Mouse (Mus musculus) hindbrain, embryonic 12.5 days (tissue): Measurements from ENCODE around the gene Slc45a2. TPM values are rescaled to one million over a fixed set of nuclear protein-coding genes. Genes with fewer than 3 reads are reported as not detected.

ENCODE experiments used
- ATAC-seq: fragments of 200-750 bp; cut with Nextera tagmentation; 2 replicates; pipeline ENCODE4 v1.8.0; 2017; ENCODE audit warnings: moderate TSS enrichment; ENCODE audit not compliant: low FRiP score
- H3K27ac ChIP-seq: fragments of 300-500 bp; sonication (generic); 2 replicates; pipeline ENCODE4 v1.5.1; 2016; ENCODE audit warnings: mild to moderate bottlenecking
- H3K27me3 ChIP-seq: fragments of 300-500 bp; sonication (generic); 2 replicates; pipeline ENCODE4 v1.6.1; 2016; ENCODE audit warnings: mild to moderate bottlenecking
- H3K36me3 ChIP-seq: fragments of 300-500 bp; sonication (generic); 2 replicates; pipeline ENCODE4 v1.6.1; 2016; ENCODE audit warnings: mild to moderate bottlenecking
- H3K4me1 ChIP-seq: fragments of 300-500 bp; sonication (generic); 2 replicates; pipeline ENCODE4 v1.6.1; 2016
- H3K4me2 ChIP-seq: fragments of 300-500 bp; sonication (generic); replicated peaks from 2 replicates; pipeline ENCODE4 v1.6.1; 2016; ENCODE audit warnings: mild to moderate bottlenecking
- H3K4me3 ChIP-seq: fragments of 300-500 bp; sonication (generic); 2 replicates; pipeline ENCODE4 v1.5.1; 2016; ENCODE audit warnings: mild to moderate bottlenecking
- H3K9ac ChIP-seq: fragments of 300-500 bp; sonication (generic); 2 replicates; pipeline ENCODE4 v1.6.1; 2016; ENCODE audit warnings: mild to moderate bottlenecking, moderate library complexity
- H3K9me3 ChIP-seq: fragments of 300-500 bp; sonication (generic); replicated peaks from 2 replicates; pipeline ENCODE4 v1.6.1; 2016; ENCODE audit warnings: mild to moderate bottlenecking
- WGBS: fragments of 180-500 bp; shearing (Covaris S2); methylation state at CpG from one replicate; pipeline ENCODE4 v1.1.7; 2016; 5-methylcytosine and 5-hydroxymethylcytosine counted together
- polyA plus RNA-seq: library from polyadenylated mRNA; unstranded; fragments of >200 nt; fragmentation: Nextera tagmentation; extraction: Ambion mirVana; gene quantifications from 2 replicates; pipeline ENCODE4 v1.2.1, GENCODE M21; 2016

Gene Slc45a2
- polyA plus RNA-seq, 1 experiment from 2014 or later: 0.34 TPM

- no peaks in the 10 kb centered on the region for H3K9me3 ChIP-seq
- H3K27me3 ChIP-seq: no peaks in the 10 kb centered on the region
- peaks cover 4% of the 10 kb centered on the region; the same call in 1 of the 2 replicates for H3K4me1 ChIP-seq
- WGBS: 60% methylated on average over 10 of the region's 10 CpGs
- H3K27ac ChIP-seq: no peak overlapping the region
- peak; percentile 52 for ATAC-seq
- H3K4me2 ChIP-seq: no peak overlapping the region
- no peak overlapping the region for H3K9ac ChIP-seq
- H3K4me3 ChIP-seq: no peak overlapping the region
- no peaks in the 10 kb centered on the region for H3K36me3 ChIP-seq
These were observed 53.3 kb downstream of the Slc45a2 start for GRCm38 (mm10) chr15:11053678-11054439.

GRCm38 (mm10) chr15:11054440-11055080 lies 54.0 kb downstream of the Slc45a2 start:
- WGBS: 75% methylated on average over 7 of the region's 7 CpGs
- H3K36me3 ChIP-seq: no peaks in the 10 kb centered on the region
- no peak overlapping the region for H3K4me2 ChIP-seq
- no peak overlapping the region for H3K4me3 ChIP-seq
- H3K27me3 ChIP-seq: no peaks in the 10 kb centered on the region
- peaks cover 4% of the 10 kb centered on the region; the same call in 1 of the 2 replicates for H3K4me1 ChIP-seq
- H3K27ac ChIP-seq: no peak overlapping the region
- no peaks in the 10 kb centered on the region for H3K9me3 ChIP-seq
- H3K9ac ChIP-seq: no peak overlapping the region
- no peak for ATAC-seq

GRCm38 (mm10) chr15:11062903-11063302 lies 62.4 kb downstream of the Slc45a2 start:
- no peaks in the 10 kb centered on the region for H3K27me3 ChIP-seq
- no peak overlapping the region for H3K27ac ChIP-seq
- no peak for ATAC-seq
- no peak overlapping the region for H3K9ac ChIP-seq
- peaks cover 29% of the 10 kb centered on the region for H3K4me1 ChIP-seq
- no peaks in the 10 kb centered on the region for H3K9me3 ChIP-seq
- H3K36me3 ChIP-seq: no peaks in the 10 kb centered on the region
- WGBS: 84% methylated on average over 1 of the region's 1 CpGs
- no peak overlapping the region for H3K4me3 ChIP-seq
- no peak overlapping the region for H3K4me2 ChIP-seq

GRCm38 (mm10) chr15:11064160-11064557 lies 63.6 kb downstream of the Slc45a2 start:
- no peak for ATAC-seq
- WGBS: 22% methylated on average over 2 of the region's 2 CpGs
- Histone ChIP-seq H3K27me3 (no peaks in the 10 kb centered on the region), H3K4me2 (peak overlapping the region; percentile 61), H3K36me3 (no peaks in the 10 kb centered on the region), H3K4me1 (peaks cover 29% of the 10 kb centered on the region), H3K9me3 (no peaks in the 10 kb centered on the region), H3K4me3 (peak overlapping the region; percentile 25; the same call in 1 of the 2 replicates), H3K27ac (0 out of 2 replicates have a peak overlapping the region, but pooled peaks have one; percentile 23), H3K9ac (no peak overlapping the region)

GRCm38 (mm10) chr15:11064558-11065411 lies 64.3 kb downstream of the Slc45a2 start, which contains the start of gene Adamts12:
Gene Adamts12 (plus strand): TSS chr15:11064790.
- no peaks in the 10 kb centered on the region for H3K9me3 ChIP-seq
- peak within 1 kb of the TSS; percentile 74 for H3K27ac ChIP-seq
- peak within 1 kb of the TSS; percentile 25 for H3K4me3 ChIP-seq
- peaks cover 29% of the 10 kb centered on the region for H3K4me1 ChIP-seq
- no peaks in the 10 kb centered on the region for H3K27me3 ChIP-seq
- H3K36me3 ChIP-seq: no peaks in the 10 kb centered on the region
- peak within 1 kb of the TSS; percentile 61 for H3K4me2 ChIP-seq
- peak within 1 kb of the TSS; percentile 49; the same call in 1 of the 2 replicates for H3K9ac ChIP-seq
- 1% methylated on average over 25 of the region's 25 CpGs for WGBS
- peak; percentile 88 for ATAC-seq

GRCm38 (mm10) chr15:11065528-11066171 lies 65.1 kb downstream of the Slc45a2 start:
- H3K27ac ChIP-seq: peak overlapping the region; percentile 74; the same call in 1 of the 2 replicates
- H3K27me3 ChIP-seq: no peaks in the 10 kb centered on the region
- H3K4me2 ChIP-seq: peak overlapping the region; percentile 61
- H3K36me3 ChIP-seq: no peaks in the 10 kb centered on the region
- no peak for ATAC-seq
- WGBS: 6% methylated on average over 9 of the region's 9 CpGs
- H3K4me3 ChIP-seq: peak overlapping the region; percentile 25
- no peaks in the 10 kb centered on the region for H3K9me3 ChIP-seq
- peaks cover 29% of the 10 kb centered on the region for H3K4me1 ChIP-seq
- 0 out of 2 replicates have a peak overlapping the region, but pooled peaks have one; percentile 49 for H3K9ac ChIP-seq

GRCm38 (mm10) chr15:11066299-11066698 lies 65.8 kb downstream of the Slc45a2 start:
- Histone ChIP-seq H3K27ac (0 out of 2 replicates have a peak overlapping the region, but pooled peaks have one; percentile 26), H3K27me3 (no peaks in the 10 kb centered on the region), H3K9me3 (no peaks in the 10 kb centered on the region), H3K4me3 (peak overlapping the region; percentile 25), H3K4me1 (peaks cover 29% of the 10 kb centered on the region), H3K36me3 (no peaks in the 10 kb centered on the region), H3K4me2 (peak overlapping the region; percentile 61), H3K9ac (no peak overlapping the region)
- no peak for ATAC-seq
- 4% methylated on average over 5 of the region's 5 CpGs for WGBS

- Histone ChIP-seq H3K4me3 (no peak overlapping the region), H3K4me2 (no peak overlapping the region), H3K27me3 (no peaks in the 10 kb centered on the region), H3K27ac (no peak overlapping the region), H3K36me3 (no peaks in the 10 kb centered on the region), H3K9ac (no peak overlapping the region), H3K4me1 (peaks cover 29% of the 10 kb centered on the region), H3K9me3 (no peaks in the 10 kb centered on the region)
- WGBS: 92% methylated on average over 7 of the region's 7 CpGs
- ATAC-seq: no peak
These were observed 67.4 kb downstream of the Slc45a2 start for GRCm38 (mm10) chr15:11067891-11068290.

- no peak for ATAC-seq
- H3K27me3 ChIP-seq: no peaks in the 10 kb centered on the region
- no peaks in the 10 kb centered on the region for H3K36me3 ChIP-seq
- H3K4me1 ChIP-seq: no peaks in the 10 kb centered on the region
- no peak overlapping the region for H3K4me3 ChIP-seq
- H3K4me2 ChIP-seq: no peak overlapping the region
- H3K27ac ChIP-seq: no peak overlapping the region
- WGBS: 85% methylated on average over 3 of the region's 3 CpGs
- H3K9me3 ChIP-seq: no peaks in the 10 kb centered on the region
- no peak overlapping the region for H3K9ac ChIP-seq
These were observed 75.3 kb downstream of the Slc45a2 start for GRCm38 (mm10) chr15:11075726-11076361.
